Mouse (Mus musculus): ENCODE measurements around the gene Rnf40. TPM values are rescaled to one million over a fixed set of nuclear protein-coding genes. Genes with fewer than 3 reads are reported as not detected.

Rnf40 gene
- total RNA-seq, 1 experiment, result 71.0 TPM

- Histone ChIP-seq H3K4me1 (ENCODE audit: control insufficient read depth in 2 of 2, insufficient read depth in 2 of 2, low read length in 2 of 2, poor library complexity in 1 of 2) (peaks cover 0 to 3% of the 10 kb centered on the region in 2 experiments; a peak in 1 of 4 replicates), H3K27ac (ENCODE audit: insufficient read depth, low read depth, low read length, poor library complexity, severe bottlenecking) (no peak overlapping the region), H3K9ac (ENCODE audit: insufficient read depth, low read depth, low read length, poor library complexity, severe bottlenecking) (no peak overlapping the region), H3K9me3 (ENCODE audit: control insufficient read depth, insufficient read depth, low read depth, low read length) (no peaks in the 10 kb centered on the region), H3K4me3 (ENCODE audit: insufficient read depth in 1 of 2, low read depth in 1 of 2, low read length in 2 of 2, poor library complexity in 1 of 2, severe bottlenecking in 1 of 2) (peak overlapping the region in 1 of 2 experiments; percentile 59; a peak in 1 of 4 replicates), H3K36me3 (ENCODE audit: control insufficient read depth, insufficient read depth, low read length, poor library complexity, severe bottlenecking) (peaks cover 39% of the 10 kb centered on the region)
- TF ChIP-seq ZNF384 (IDR thresholded peaks at IDR 0.05; ENCODE audit: low read depth, low read length), result no peak
- no peak for TF ChIP-seq CHD2 (IDR thresholded peaks at IDR 0.05; ENCODE audit: low read depth, low read length)
- no peak for TF ChIP-seq MAFK (IDR thresholded peaks at IDR 0.05; ENCODE audit: insufficient read depth, low read depth, low read length)
- TF ChIP-seq ZC3H11A (IDR thresholded peaks at IDR 0.05; ENCODE audit: borderline replicate concordance, low read depth, low read length), result no peak
- no peak for DNase-seq (ENCODE audit: low read depth, low spot score)
- in situ Hi-C loops (cut with MboI; ENCODE audit: low sequenced_read_pairs in 2 of 2, unreplicated experiment in 2 of 2), result no loop called here
These were observed 1.4 kb upstream of the Rnf40 start for GRCm38 (mm10) chr7:127587196-127587595.

GRCm38 (mm10) chr7:127588901-127589300 is 334 bp downstream of the Rnf40 start:
- DNase-seq (ENCODE audit: low read depth, low spot score), result no peak
- Histone ChIP-seq H3K9me3 (ENCODE audit: control insufficient read depth, insufficient read depth, low read depth, low read length) (no peaks in the 10 kb centered on the region), H3K9ac (ENCODE audit: insufficient read depth, low read depth, low read length, poor library complexity, severe bottlenecking) (peak overlapping the region; percentile 91), H3K4me1 (ENCODE audit: control insufficient read depth in 2 of 2, insufficient read depth in 2 of 2, low read length in 2 of 2, poor library complexity in 1 of 2) (peaks cover 0 to 3% of the 10 kb centered on the region in 2 experiments; a peak in 1 of 4 replicates), H3K4me3 (ENCODE audit: insufficient read depth in 1 of 2, low read depth in 1 of 2, low read length in 2 of 2, poor library complexity in 1 of 2, severe bottlenecking in 1 of 2) (peak overlapping the region; percentile 77 to 93), H3K36me3 (ENCODE audit: control insufficient read depth, insufficient read depth, low read length, poor library complexity, severe bottlenecking) (peaks cover 37% of the 10 kb centered on the region), H3K27ac (ENCODE audit: insufficient read depth, low read depth, low read length, poor library complexity, severe bottlenecking) (peak overlapping the region; percentile 14; the same call in 1 of the 2 replicates)
- in situ Hi-C loops (cut with MboI; ENCODE audit: low sequenced_read_pairs in 2 of 2, unreplicated experiment in 2 of 2), result no loop called here
- TF ChIP-seq ZNF384 (IDR thresholded peaks at IDR 0.05; ENCODE audit: low read depth, low read length) (no peak), MAFK (IDR thresholded peaks at IDR 0.05; ENCODE audit: insufficient read depth, low read depth, low read length) (no peak), CHD2 (IDR thresholded peaks at IDR 0.05; ENCODE audit: low read depth, low read length) (no peak), ZC3H11A (IDR thresholded peaks at IDR 0.05; ENCODE audit: borderline replicate concordance, low read depth, low read length) (no peak), HCFC1 (IDR thresholded peaks at IDR 0.05; ENCODE audit: borderline replicate concordance, insufficient read depth, low read length) (no peak; the same call in 1 of the 2 replicates)

GRCm38 (mm10) chr7:127589637-127590036 is 1.1 kb downstream of the Rnf40 start:
- peak overlapping the region; percentile 91 for H3K9ac ChIP-seq (ENCODE audit: insufficient read depth, low read depth, low read length, poor library complexity, severe bottlenecking)
- TF ChIP-seq MAFK (IDR thresholded peaks at IDR 0.05; ENCODE audit: insufficient read depth, low read depth, low read length), result no peak
- TF ChIP-seq CHD2 (IDR thresholded peaks at IDR 0.05; ENCODE audit: low read depth, low read length), result no peak
- no peak for TF ChIP-seq ZNF384 (IDR thresholded peaks at IDR 0.05; ENCODE audit: low read depth, low read length)
- no peak for TF ChIP-seq HCFC1 (IDR thresholded peaks at IDR 0.05; ENCODE audit: borderline replicate concordance, insufficient read depth, low read length)
- no peak for TF ChIP-seq ZC3H11A (IDR thresholded peaks at IDR 0.05; ENCODE audit: borderline replicate concordance, low read depth, low read length)
- H3K36me3 ChIP-seq (ENCODE audit: control insufficient read depth, insufficient read depth, low read length, poor library complexity, severe bottlenecking), result peaks cover 43% of the 10 kb centered on the region
- H3K9me3 ChIP-seq (ENCODE audit: control insufficient read depth, insufficient read depth, low read depth, low read length), result no peaks in the 10 kb centered on the region
- peak overlapping the region; percentile 77 to 93 for H3K4me3 ChIP-seq (ENCODE audit: insufficient read depth in 1 of 2, low read depth in 1 of 2, low read length in 2 of 2, poor library complexity in 1 of 2, severe bottlenecking in 1 of 2)
- in situ Hi-C loops (cut with MboI; ENCODE audit: low sequenced_read_pairs in 2 of 2, unreplicated experiment in 2 of 2), result no loop called here
- H3K4me1 ChIP-seq (ENCODE audit: control insufficient read depth in 2 of 2, insufficient read depth in 2 of 2, low read length in 2 of 2, poor library complexity in 1 of 2), result peaks cover 0 to 3% of the 10 kb centered on the region in 2 experiments; a peak in 1 of 4 replicates
- no peak overlapping the region for H3K27ac ChIP-seq (ENCODE audit: insufficient read depth, low read depth, low read length, poor library complexity, severe bottlenecking)
- no peak for DNase-seq (ENCODE audit: low read depth, low spot score)

GRCm38 (mm10) chr7:127591108-127591507 is 2.5 kb downstream of the Rnf40 start:
- peaks cover 0 to 2% of the 10 kb centered on the region in 2 experiments; a peak in 1 of 4 replicates for H3K4me1 ChIP-seq (ENCODE audit: control insufficient read depth in 2 of 2, insufficient read depth in 2 of 2, low read length in 2 of 2, poor library complexity in 1 of 2)
- H3K4me3 ChIP-seq (ENCODE audit: insufficient read depth in 1 of 2, low read depth in 1 of 2, low read length in 2 of 2, poor library complexity in 1 of 2, severe bottlenecking in 1 of 2), result no peak overlapping the region
- H3K36me3 ChIP-seq (ENCODE audit: control insufficient read depth, insufficient read depth, low read length, poor library complexity, severe bottlenecking), result peaks cover 53% of the 10 kb centered on the region
- no peak for TF ChIP-seq MAFK (IDR thresholded peaks at IDR 0.05; ENCODE audit: insufficient read depth, low read depth, low read length)
- TF ChIP-seq ZC3H11A (IDR thresholded peaks at IDR 0.05; ENCODE audit: borderline replicate concordance, low read depth, low read length), result no peak
- TF ChIP-seq ZNF384 (IDR thresholded peaks at IDR 0.05; ENCODE audit: low read depth, low read length), result no peak
- no peak for TF ChIP-seq CHD2 (IDR thresholded peaks at IDR 0.05; ENCODE audit: low read depth, low read length)
- TF ChIP-seq HCFC1 (IDR thresholded peaks at IDR 0.05; ENCODE audit: borderline replicate concordance, insufficient read depth, low read length), result no peak
- DNase-seq (ENCODE audit: low read depth, low spot score), result no peak
- in situ Hi-C loops (cut with MboI; ENCODE audit: low sequenced_read_pairs in 2 of 2, unreplicated experiment in 2 of 2), result no loop called here
- H3K9me3 ChIP-seq (ENCODE audit: control insufficient read depth, insufficient read depth, low read depth, low read length), result no peaks in the 10 kb centered on the region
- H3K9ac ChIP-seq (ENCODE audit: insufficient read depth, low read depth, low read length, poor library complexity, severe bottlenecking), result no peak overlapping the region
- H3K27ac ChIP-seq (ENCODE audit: insufficient read depth, low read depth, low read length, poor library complexity, severe bottlenecking), result no peak overlapping the region

Measured in ES-E14 (cell line).